Mouse (Mus musculus): ENCODE measurements at regions not wholly inside any gene's neighbourhood (a gene's known extent, or its start where the extent isn't known, plus 50 kb on each side); places are given as distances from the start of the nearest gene placed in this dataset.

- DNase-seq: no peak
These were observed 90.7 kb downstream of the Banf2 start for GRCm38 (mm10) chr2:144123395-144124034.

GRCm38 (mm10) chr2:144127082-144128037, 94.5 kb downstream of the Banf2 start:
- DNase-seq: no peak

GRCm38 (mm10) chr2:144128038-144128402, 95.2 kb downstream of the Banf2 start:
- no peak for DNase-seq

GRCm38 (mm10) chr2:144128527-144128926, 95.7 kb downstream of the Banf2 start:
- DNase-seq: no peak

- DNase-seq: no peak
These were observed 101.1 kb downstream of the Banf2 start for GRCm38 (mm10) chr2:144133806-144134574.

- DNase-seq: no peak
These were observed 101.7 kb downstream of the Banf2 start for GRCm38 (mm10) chr2:144134575-144134958.

GRCm38 (mm10) chr2:144135586-144135985, 102.7 kb downstream of the Banf2 start:
- no peak for DNase-seq

DNA sequence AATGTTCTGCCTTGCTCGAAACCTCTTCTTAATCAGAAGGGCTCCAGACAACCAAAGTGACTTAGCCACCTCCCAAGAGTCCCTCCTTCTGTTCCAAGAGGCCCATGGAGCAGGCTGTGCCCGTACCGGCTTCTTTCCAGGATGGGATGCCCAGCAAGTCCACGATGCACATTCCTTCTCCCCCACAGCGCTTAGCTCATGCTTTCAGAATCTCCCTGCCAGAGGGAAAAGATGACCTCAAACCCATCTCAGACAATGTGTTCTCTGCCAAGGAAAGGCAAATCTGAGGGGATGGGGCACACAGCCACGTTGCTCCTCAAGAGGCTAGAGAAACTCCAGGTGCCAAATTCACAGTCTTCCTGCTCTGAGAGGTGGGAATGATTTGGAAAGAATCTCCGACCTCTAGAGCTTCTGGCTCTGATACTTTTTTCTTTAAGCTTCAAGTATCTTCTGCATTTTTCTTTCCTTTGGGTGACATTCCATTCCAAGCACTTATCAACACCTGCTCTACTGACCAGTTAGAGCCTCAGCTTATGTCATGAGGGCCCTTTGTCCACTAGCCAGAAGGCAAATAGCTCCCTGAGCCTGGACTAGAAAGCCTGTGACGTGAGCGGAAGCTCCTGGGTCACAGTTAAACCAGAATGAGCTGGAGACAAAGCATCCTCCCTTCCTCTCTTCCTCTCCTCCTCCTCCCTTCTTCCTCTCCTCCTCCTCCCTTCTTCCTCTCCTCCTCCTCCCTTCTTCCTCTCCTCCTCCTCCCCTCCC, 110.9 kb downstream of the Banf2 start:
- DNase-seq: no peak

GRCm38 (mm10) chr2:144144486-144145136, 111.8 kb downstream of the Banf2 start:
- no peak for DNase-seq

GRCm38 (mm10) chr2:144156456-144157211, 113.8 kb upstream of the Mgme1 start:
- DNase-seq: no peak

DNA sequence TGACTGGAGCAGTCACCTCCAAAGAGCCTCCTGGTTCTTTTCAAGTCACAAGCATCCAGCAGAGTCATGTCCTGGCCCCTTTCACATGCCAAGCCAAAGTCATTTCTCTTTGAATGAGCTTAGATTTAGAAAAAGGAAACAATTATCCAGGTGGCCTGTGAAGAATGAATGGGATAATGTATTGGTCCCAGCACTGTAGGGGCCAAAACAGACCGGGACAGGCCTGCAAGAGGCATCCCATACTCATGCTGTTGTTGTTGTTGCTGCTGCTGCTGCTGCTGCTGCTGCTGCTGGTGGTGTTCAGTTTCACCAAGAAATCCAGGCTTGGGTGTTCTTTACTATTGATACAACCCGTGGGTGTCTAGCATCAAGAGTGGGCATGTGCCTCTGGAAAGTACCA, 113.1 kb upstream of the Mgme1 start:
- no peak for DNase-seq

DNA sequence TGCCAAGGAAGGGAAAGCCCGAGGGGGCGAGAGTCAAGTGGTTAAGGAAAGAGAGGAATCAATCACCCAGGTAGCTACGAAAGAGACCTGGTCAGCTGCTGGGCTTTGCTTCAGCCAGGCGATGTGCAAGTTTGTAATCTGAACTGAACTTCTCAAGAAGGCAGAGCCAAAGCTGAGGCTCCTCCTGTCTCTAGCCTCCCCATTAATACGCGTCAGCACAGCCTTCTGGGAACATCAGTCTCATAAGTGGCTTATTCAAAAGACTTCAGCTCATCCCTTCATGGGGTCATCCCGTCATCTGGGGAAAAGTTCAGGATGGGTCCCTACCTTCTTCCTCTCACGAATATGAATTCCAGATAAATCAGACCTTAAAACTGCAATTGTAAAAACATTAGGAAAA, 112.2 kb upstream of the Mgme1 start:
- DNase-seq: no peak

DNA sequence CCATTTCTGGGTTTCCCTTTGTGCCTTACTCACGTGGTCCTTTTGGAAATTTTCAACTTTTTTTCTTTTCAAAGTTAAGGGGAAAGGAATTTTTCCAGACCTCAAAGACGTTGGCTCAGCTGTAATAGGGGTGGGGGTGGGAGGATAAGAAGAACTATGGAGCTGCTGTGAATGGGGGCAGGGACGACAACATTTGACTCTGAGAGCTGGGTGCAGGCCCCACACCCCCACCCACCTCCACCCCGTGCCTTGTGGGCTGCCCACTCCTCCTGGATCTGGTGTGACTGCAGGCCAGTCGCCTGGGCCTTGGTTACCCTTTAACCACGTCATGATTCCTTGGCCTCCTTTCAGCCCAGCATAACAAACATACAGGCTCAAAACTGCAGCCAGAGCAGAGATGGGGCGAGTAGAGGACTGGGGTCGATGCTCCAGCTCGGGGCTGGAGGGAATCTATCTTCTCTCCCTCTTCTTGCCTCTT, 110.6 kb upstream of the Mgme1 start:
- no peak for DNase-seq

DNA sequence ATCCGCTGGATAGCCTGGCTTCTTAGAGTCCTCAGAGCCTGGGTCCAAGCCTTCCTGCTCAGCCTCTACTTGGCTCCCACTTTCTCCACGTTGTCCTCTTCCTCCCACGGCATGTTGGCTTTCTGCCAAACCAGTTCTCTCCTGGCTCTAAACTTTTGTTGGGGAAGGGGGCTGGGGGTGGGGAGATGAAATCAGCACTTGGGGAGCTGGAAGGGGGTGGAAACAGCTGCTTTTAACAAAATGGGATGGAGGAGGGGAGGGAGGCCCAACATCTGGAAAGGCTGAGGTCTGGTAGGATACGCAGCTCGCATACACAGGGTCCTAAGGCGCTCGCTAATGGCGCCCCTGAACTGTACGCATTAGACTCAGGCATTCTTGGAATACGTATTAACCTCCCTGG, 110.0 kb upstream of the Mgme1 start:
- no peak for DNase-seq

DNA sequence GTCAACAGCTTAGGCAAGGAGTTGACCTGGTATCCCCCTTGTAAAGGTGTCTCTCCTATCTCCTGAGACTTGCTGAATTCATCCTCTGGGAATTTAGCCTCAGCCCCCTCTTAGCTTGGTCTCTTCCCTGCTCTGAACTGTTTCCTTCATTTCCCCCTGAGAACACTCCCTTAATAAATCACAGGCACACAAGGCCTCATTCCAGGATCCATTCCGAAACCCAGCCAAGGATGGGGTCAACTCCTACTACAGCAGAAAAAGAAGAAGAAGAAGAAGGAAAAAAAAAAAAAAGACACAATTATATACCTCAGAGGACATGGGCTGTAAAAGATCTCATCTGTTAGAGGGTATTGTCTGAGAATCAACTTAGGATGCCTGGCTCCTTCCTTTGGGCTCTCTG, 108.6 kb upstream of the Mgme1 start:
- no peak for DNase-seq

GRCm38 (mm10) chr2:144164102-144164501, 106.4 kb upstream of the Mgme1 start:
- DNase-seq: no peak

- DNase-seq: peak; percentile 72
These were observed 105.3 kb upstream of the Mgme1 start for GRCm38 (mm10) chr2:144164986-144165821.

DNA sequence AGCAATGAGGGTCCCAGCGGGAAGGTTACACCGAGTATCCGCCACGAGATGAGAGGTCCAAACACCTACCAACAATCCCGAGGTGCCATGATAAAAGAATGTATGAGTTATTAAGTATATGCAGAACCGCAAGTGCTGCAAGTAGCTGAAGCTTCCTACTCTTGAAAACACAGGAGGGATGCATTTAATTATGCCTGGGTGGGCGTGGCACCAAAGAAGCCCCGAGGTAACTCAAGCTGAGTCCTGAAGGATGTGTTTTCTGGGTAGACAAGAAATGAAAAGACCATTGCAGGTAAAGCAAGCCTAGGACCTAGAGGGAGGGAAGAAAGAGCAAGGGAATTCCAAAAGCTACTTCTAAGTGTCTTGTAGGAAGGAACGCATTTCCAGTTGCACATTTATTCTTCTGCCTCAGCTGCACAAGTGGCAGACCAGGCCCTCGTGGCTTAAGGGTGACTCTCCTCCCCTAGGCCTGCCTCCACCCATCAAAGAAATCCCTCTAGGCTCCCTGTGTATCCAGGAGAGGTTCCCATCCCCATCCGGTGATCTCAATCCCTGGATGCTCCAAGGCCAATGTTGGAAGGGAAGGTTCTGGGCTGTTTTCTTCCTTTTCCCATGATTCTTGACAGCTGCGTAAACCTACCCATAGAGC, 104.2 kb upstream of the Mgme1 start:
- DNase-seq: no peak

GRCm38 (mm10) chr2:144169576-144170178, 100.8 kb upstream of the Mgme1 start:
- DNase-seq: no peak

Data from retina, postnatal 1 day (tissue).